Mouse (Mus musculus) limb, embryonic 12.5 days (tissue): Measurements from ENCODE around the gene 2010300C02Rik. TPM values are rescaled to one million over a fixed set of nuclear protein-coding genes. Genes with fewer than 3 reads are reported as not detected.
"Not testable (repeated sequence)": the region's sequence is repeated elsewhere in the genome, so short reads cannot be mapped to it uniquely, and the experiment has no call there.

ENCODE experiments used
- ATAC-seq: fragments of 200-750 bp; cut with Nextera tagmentation; 2 replicates; pipeline ENCODE4 v1.8.0; 2017; ENCODE audit warnings: low read depth, moderate TSS enrichment; ENCODE audit not compliant: insufficient number of reproducible peaks, insufficient read depth, low FRiP score, low TSS enrichment
- H3K27ac ChIP-seq: fragments of 300-500 bp; sonication (generic); 2 replicates; pipeline ENCODE4 v1.5.1; 2016; ENCODE audit warnings: mild to moderate bottlenecking, moderate library complexity
- H3K27me3 ChIP-seq: fragments of 300-500 bp; sonication (generic); 2 replicates; pipeline ENCODE4 v1.6.1; 2016; ENCODE audit warnings: mild to moderate bottlenecking, moderate library complexity
- H3K36me3 ChIP-seq: fragments of 300-500 bp; sonication (generic); 2 replicates; pipeline ENCODE4 v1.6.1; 2016; ENCODE audit warnings: mild to moderate bottlenecking, moderate library complexity
- H3K4me1 ChIP-seq: fragments of 300-500 bp; sonication (generic); replicated peaks from 2 replicates; pipeline ENCODE4 v1.6.1; 2016
- H3K4me2 ChIP-seq: fragments of 300-500 bp; sonication (generic); 2 replicates; pipeline ENCODE4 v1.6.1; 2016; ENCODE audit warnings: mild to moderate bottlenecking, moderate library complexity
- H3K4me3 ChIP-seq: fragments of 300-500 bp; sonication (generic); replicated peaks from 2 replicates; pipeline ENCODE4 v1.5.1; 2016; ENCODE audit warnings: mild to moderate bottlenecking
- H3K9ac ChIP-seq: fragments of 300-500 bp; sonication (generic); replicated peaks from 2 replicates; pipeline ENCODE4 v1.6.1; 2016; ENCODE audit warnings: mild to moderate bottlenecking, moderate library complexity
- H3K9me3 ChIP-seq: fragments of 300-500 bp; sonication (generic); 2 replicates; pipeline ENCODE4 v1.6.1; 2016; ENCODE audit warnings: mild to moderate bottlenecking, moderate library complexity
- WGBS: fragments of 180-500 bp; shearing (Covaris S2); methylation state at CpG from one replicate; pipeline ENCODE4 v1.1.7; 2016; 5-methylcytosine and 5-hydroxymethylcytosine counted together
- polyA plus RNA-seq: library from polyadenylated mRNA; unstranded; fragments of >200 nt; fragmentation: Nextera tagmentation; extraction: Ambion mirVana; gene quantifications from 2 replicates; pipeline ENCODE4 v1.2.1, GENCODE M21; 2016

The 2010300C02Rik gene
- polyA plus RNA-seq, 1 experiment from 2014 or later, result 1.1 TPM

GRCm38 (mm10) chr1:37600640-37601175 lies 119.2 kb downstream of the 2010300C02Rik start:
- Histone ChIP-seq H3K9me3 (no peaks in the 10 kb centered on the region), H3K36me3 (no peaks in the 10 kb centered on the region), H3K27me3 (no peaks in the 10 kb centered on the region), H3K4me1 (no peaks in the 10 kb centered on the region; the same call in 1 of the 2 replicates), H3K9ac (no peak overlapping the region), H3K4me2 (no peak overlapping the region), H3K27ac (no peak overlapping the region), H3K4me3 (no peak overlapping the region)
- ATAC-seq, result no peak
- 80% methylated on average over 9 of the region's 9 CpGs for WGBS

DNA sequence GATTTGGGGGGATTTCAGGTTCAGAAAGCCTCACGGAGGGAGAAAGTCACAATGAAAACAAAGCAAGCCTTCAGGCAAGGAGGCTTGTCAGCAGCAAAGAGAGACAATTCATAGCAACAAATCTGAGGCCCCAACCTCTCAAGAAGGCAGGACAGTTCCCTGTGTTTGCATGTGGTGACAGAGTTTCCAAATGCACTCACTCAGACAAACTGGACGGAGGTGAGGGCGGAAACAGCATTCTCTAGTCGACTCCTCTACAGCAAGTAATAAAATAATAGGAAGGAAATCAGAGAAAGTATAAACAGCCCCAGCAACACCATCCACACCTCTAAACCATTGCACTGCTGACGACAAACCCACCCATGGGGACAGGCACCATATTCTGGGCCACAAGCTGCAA lies 120.9 kb downstream of the 2010300C02Rik start:
- no peak overlapping the region for H3K9ac ChIP-seq
- H3K4me3 ChIP-seq, result no peak overlapping the region
- H3K27me3 ChIP-seq, result no peaks in the 10 kb centered on the region
- no peak overlapping the region for H3K27ac ChIP-seq
- no peaks in the 10 kb centered on the region for H3K36me3 ChIP-seq
- 65% methylated on average over 5 of the region's 5 CpGs for WGBS
- ATAC-seq, result no peak
- no peak overlapping the region for H3K4me2 ChIP-seq
- H3K4me1 ChIP-seq, result no peaks in the 10 kb centered on the region; the same call in 1 of the 2 replicates
- H3K9me3 ChIP-seq, result no peaks in the 10 kb centered on the region

- not testable (repeated sequence) for H3K4me2 ChIP-seq, H3K9me3 ChIP-seq, H3K9ac ChIP-seq, H3K4me3 ChIP-seq, H3K36me3 ChIP-seq, H3K27ac ChIP-seq, ATAC-seq, H3K27me3 ChIP-seq, H3K4me1 ChIP-seq
- 83% methylated on average over 3 of the region's 3 CpGs for WGBS
These were observed 125.1 kb downstream of the 2010300C02Rik start for GRCm38 (mm10) chr1:37594812-37595211.

GRCm38 (mm10) chr1:37585809-37586480 lies 133.9 kb downstream of the 2010300C02Rik start:
- H3K4me2 ChIP-seq, result no peak overlapping the region
- no peak overlapping the region for H3K4me3 ChIP-seq
- H3K9me3 ChIP-seq, result no peaks in the 10 kb centered on the region
- H3K4me1 ChIP-seq, result no peaks in the 10 kb centered on the region
- H3K9ac ChIP-seq, result no peak overlapping the region
- WGBS, result 91% methylated on average over 13 of the region's 13 CpGs
- no peak overlapping the region for H3K27ac ChIP-seq
- no peak for ATAC-seq
- no peaks in the 10 kb centered on the region for H3K27me3 ChIP-seq
- no peaks in the 10 kb centered on the region for H3K36me3 ChIP-seq

- 58% methylated on average over 9 of the region's 9 CpGs for WGBS
- no peaks in the 10 kb centered on the region for H3K4me1 ChIP-seq
- ATAC-seq, result no peak
These were observed 136.0 kb downstream of the 2010300C02Rik start for GRCm38 (mm10) chr1:37583795-37584464.

GRCm38 (mm10) chr1:37583167-37583566 lies 136.7 kb downstream of the 2010300C02Rik start:
- no peak overlapping the region for H3K27ac ChIP-seq
- 88% methylated on average over 8 of the region's 8 CpGs for WGBS
- H3K9ac ChIP-seq, result no peak overlapping the region
- no peaks in the 10 kb centered on the region for H3K36me3 ChIP-seq
- H3K4me3 ChIP-seq, result no peak overlapping the region
- no peaks in the 10 kb centered on the region for H3K4me1 ChIP-seq
- no peaks in the 10 kb centered on the region for H3K27me3 ChIP-seq
- no peak overlapping the region for H3K4me2 ChIP-seq
- no peak for ATAC-seq
- H3K9me3 ChIP-seq, result no peaks in the 10 kb centered on the region

More at GRCm38 (mm10) chr1:37583795-37584464, 136.0 kb downstream of the 2010300C02Rik start:
- Histone ChIP-seq H3K4me2 (no peak overlapping the region), H3K9ac (no peak overlapping the region), H3K9me3 (no peaks in the 10 kb centered on the region), H3K4me3 (no peak overlapping the region), H3K36me3 (no peaks in the 10 kb centered on the region), H3K27me3 (no peaks in the 10 kb centered on the region), H3K27ac (no peak overlapping the region)

- H3K27me3 ChIP-seq, result peaks cover 3% of the 10 kb centered on the region; the same call in 1 of the 2 replicates
- WGBS, result 93% methylated on average over 13 of the region's 13 CpGs
- H3K4me3 ChIP-seq, result no peak overlapping the region
- H3K36me3 ChIP-seq, result no peaks in the 10 kb centered on the region
- H3K4me2 ChIP-seq, result no peak overlapping the region
- no peaks in the 10 kb centered on the region for H3K4me1 ChIP-seq
- 0 out of 2 replicates have a peak, but pooled peaks cover 4% of the 10 kb centered on the region for H3K9me3 ChIP-seq
- no peak overlapping the region for H3K9ac ChIP-seq
- H3K27ac ChIP-seq, result no peak overlapping the region
- no peak for ATAC-seq
These were observed 140.2 kb downstream of the 2010300C02Rik start for GRCm38 (mm10) chr1:37579686-37580085.

GRCm38 (mm10) chr1:37572528-37573272 lies 147.2 kb downstream of the 2010300C02Rik start:
- H3K4me2 ChIP-seq, result no peak overlapping the region
- no peak for ATAC-seq
- no peaks in the 10 kb centered on the region for H3K4me1 ChIP-seq
- no peak overlapping the region for H3K9ac ChIP-seq
- H3K36me3 ChIP-seq, result no peaks in the 10 kb centered on the region
- WGBS, result 82% methylated on average over 10 of the region's 10 CpGs
- H3K27ac ChIP-seq, result no peak overlapping the region
- 0 out of 2 replicates have a peak, but pooled peaks cover 4% of the 10 kb centered on the region for H3K9me3 ChIP-seq
- H3K27me3 ChIP-seq, result peaks cover 3% of the 10 kb centered on the region; the same call in 1 of the 2 replicates
- no peak overlapping the region for H3K4me3 ChIP-seq

GRCm38 (mm10) chr1:37568379-37568778 lies 151.5 kb downstream of the 2010300C02Rik start:
- no peaks in the 10 kb centered on the region for H3K9me3 ChIP-seq
- H3K9ac ChIP-seq, result no peak overlapping the region
- H3K4me3 ChIP-seq, result no peak overlapping the region
- no peak overlapping the region for H3K27ac ChIP-seq
- no peaks in the 10 kb centered on the region for H3K36me3 ChIP-seq
- ATAC-seq, result no peak
- WGBS, result 82% methylated on average over 1 of the region's 1 CpGs
- H3K4me1 ChIP-seq, result no peaks in the 10 kb centered on the region
- H3K27me3 ChIP-seq, result no peaks in the 10 kb centered on the region
- H3K4me2 ChIP-seq, result no peak overlapping the region

DNA sequence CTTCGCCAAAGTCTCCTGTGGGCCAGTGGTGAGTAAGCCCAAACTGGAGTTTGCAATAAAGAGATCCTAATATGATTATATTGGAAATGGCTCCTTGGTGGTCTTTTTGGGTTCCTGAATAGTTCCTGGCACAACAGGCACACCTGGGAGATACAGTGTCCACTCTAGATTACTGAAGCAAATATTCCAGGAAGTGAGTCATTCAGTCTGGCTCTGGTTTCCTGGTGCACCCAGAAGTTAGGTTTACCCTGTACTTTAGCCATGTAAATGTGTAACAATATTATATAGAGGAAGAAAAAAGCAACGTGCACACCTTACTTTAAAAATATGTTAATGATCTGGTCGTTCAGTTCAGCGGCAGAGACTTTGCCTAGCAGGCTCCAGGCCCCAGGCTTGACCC lies 153.1 kb downstream of the 2010300C02Rik start:
- H3K4me3 ChIP-seq, result no peak overlapping the region
- H3K27me3 ChIP-seq, result no peaks in the 10 kb centered on the region
- no peak overlapping the region for H3K9ac ChIP-seq
- H3K4me2 ChIP-seq, result no peak overlapping the region
- no peak overlapping the region for H3K27ac ChIP-seq
- no peaks in the 10 kb centered on the region for H3K36me3 ChIP-seq
- H3K4me1 ChIP-seq, result no peaks in the 10 kb centered on the region
- H3K9me3 ChIP-seq, result 0 out of 2 replicates have a peak, but pooled peaks cover 3% of the 10 kb centered on the region
- WGBS, result 82% methylated on average over 4 of the region's 4 CpGs
- ATAC-seq, result no peak

DNA sequence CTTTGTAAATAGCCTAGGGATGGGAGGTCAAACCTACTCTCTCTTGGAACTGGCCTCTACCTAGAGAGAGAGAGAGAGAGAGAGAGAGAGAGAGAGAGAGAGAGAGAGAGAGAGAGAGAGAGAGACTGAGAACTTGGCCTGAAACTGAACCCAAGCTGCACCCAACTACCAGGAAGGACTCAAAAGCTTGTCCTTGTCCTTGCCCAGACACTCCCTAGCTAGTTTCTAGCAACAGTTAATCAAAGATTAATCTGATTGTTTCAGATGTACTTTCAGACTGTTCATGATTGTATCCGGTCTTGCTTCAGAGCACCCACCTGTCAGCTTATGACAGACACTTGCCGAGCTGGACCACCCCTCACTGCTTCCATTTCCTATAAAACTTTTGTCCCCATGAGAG lies 153.5 kb downstream of the 2010300C02Rik start:
- Histone ChIP-seq H3K9ac (no peak overlapping the region), H3K4me1 (no peaks in the 10 kb centered on the region), H3K4me3 (no peak overlapping the region), H3K27ac (no peak overlapping the region), H3K9me3 (0 out of 2 replicates have a peak, but pooled peaks cover 3% of the 10 kb centered on the region), H3K27me3 (no peaks in the 10 kb centered on the region), H3K36me3 (no peaks in the 10 kb centered on the region), H3K4me2 (no peak overlapping the region)
- ATAC-seq, result no peak
- 83% methylated on average over 2 of the region's 2 CpGs for WGBS
